Mouse (Mus musculus) spleen, postnatal 4 days (tissue): ENCODE measurements at regions not wholly inside any gene's neighbourhood (a gene's known extent, or its start where the extent isn't known, plus 50 kb on each side); places are given as distances from the start of the nearest gene placed in this dataset.

Experiments
- DNase-seq, 2 experiments: peaks; one replicate each; pipeline ENCODE4 v3.0.0; 2022; ENCODE audit warnings: low spot score in 2 of 2

GRCm38 (mm10) chr8:50387189-50387588, 1543.4 kb upstream of the Tenm3 start:
- DNase-seq = no peak

GRCm38 (mm10) chr8:50383697-50384096, 1539.9 kb upstream of the Tenm3 start:
- no peak for DNase-seq

GRCm38 (mm10) chr8:50379745-50380144, 1536.0 kb upstream of the Tenm3 start:
- DNase-seq = no peak

- no peak for DNase-seq
These were observed 1530.0 kb upstream of the Tenm3 start for GRCm38 (mm10) chr8:50373790-50374189.

- DNase-seq = no peak
These were observed 1482.7 kb upstream of the Tenm3 start for GRCm38 (mm10) chr8:50326485-50326884.

GRCm38 (mm10) chr8:50321356-50321963, 1477.7 kb upstream of the Tenm3 start:
- DNase-seq = no peak

- DNase-seq = no peak
These were observed 1472.9 kb upstream of the Tenm3 start for GRCm38 (mm10) chr8:50316641-50317040.

- no peak for DNase-seq
These were observed 1466.6 kb upstream of the Tenm3 start for GRCm38 (mm10) chr8:50310308-50310707.

- no peak for DNase-seq
These were observed 1456.6 kb upstream of the Tenm3 start for GRCm38 (mm10) chr8:50300316-50300715.

- DNase-seq = no peak
These were observed 1449.8 kb upstream of the Tenm3 start for GRCm38 (mm10) chr8:50293501-50293900.

GRCm38 (mm10) chr8:50292158-50292557, 1448.4 kb upstream of the Tenm3 start:
- DNase-seq = peak; percentile 15 to 64

- no peak for DNase-seq
These were observed 1432.6 kb upstream of the Tenm3 start for GRCm38 (mm10) chr8:50276346-50276745.

- no peak for DNase-seq
These were observed 1421.0 kb upstream of the Tenm3 start for GRCm38 (mm10) chr8:50264757-50265156.
